Mouse (Mus musculus) forebrain, embryonic 15.5 days (tissue): ENCODE data around the gene Cfap97d2. TPM values are rescaled to one million over a fixed set of nuclear protein-coding genes. Genes with fewer than 3 reads are reported as not detected.

ENCODE experiments used
- ATAC-seq: fragments of 200-750 bp; cut with Nextera tagmentation; replicated peaks from 2 replicates; pipeline ENCODE4 v1.8.0; 2017; ENCODE audit warnings: mild to moderate bottlenecking, moderate TSS enrichment, moderate library complexity
- H3K27ac ChIP-seq: fragments of 300-500 bp; sonication (generic); replicated peaks from 2 replicates; pipeline ENCODE4 v1.5.1; 2015; ENCODE audit warnings: mild to moderate bottlenecking, inconsistent platforms
- H3K27me3 ChIP-seq: fragments of 300-500 bp; sonication (generic); 2 replicates; pipeline ENCODE4 v1.6.1; 2015; ENCODE audit warnings: inconsistent platforms
- H3K36me3 ChIP-seq: fragments of 300-500 bp; sonication (generic); 2 replicates; pipeline ENCODE4 v1.6.1; 2015; ENCODE audit warnings: mild to moderate bottlenecking, inconsistent platforms
- H3K4me1 ChIP-seq: fragments of 300-500 bp; sonication (generic); 2 replicates; pipeline ENCODE4 v1.6.1; 2015; ENCODE audit warnings: inconsistent platforms
- H3K4me2 ChIP-seq: fragments of 300-500 bp; sonication (generic); replicated peaks from 2 replicates; pipeline ENCODE4 v1.6.1; 2015; ENCODE audit warnings: mild to moderate bottlenecking, inconsistent platforms
- H3K4me3 ChIP-seq: fragments of 300-500 bp; sonication (generic); 2 replicates; pipeline ENCODE4 v1.5.1; 2015; ENCODE audit warnings: mild to moderate bottlenecking, inconsistent platforms
- H3K9ac ChIP-seq: fragments of 300-500 bp; sonication (generic); replicated peaks from 2 replicates; pipeline ENCODE4 v1.6.1; 2015; ENCODE audit warnings: mild to moderate bottlenecking, inconsistent platforms
- H3K9me3 ChIP-seq: fragments of 300-500 bp; sonication (generic); 2 replicates; pipeline ENCODE4 v1.6.1; 2016; ENCODE audit warnings: inconsistent platforms
- WGBS: fragments of 180-500 bp; shearing (Covaris S2); methylation state at CpG from one replicate; pipeline ENCODE4 v1.1.7; 2015; ENCODE audit warnings: mixed read lengths; 5-methylcytosine and 5-hydroxymethylcytosine counted together
- polyA plus RNA-seq: library from polyadenylated mRNA; unstranded; fragments of >200 nt; fragmentation: Nextera tagmentation; extraction: Ambion mirVana; gene quantifications from 2 replicates; pipeline ENCODE4 v1.2.1, GENCODE M21; 2015

Cfap97d2 gene
- 0.75 and 1.2 TPM in 2 replicates for polyA plus RNA-seq

DNA sequence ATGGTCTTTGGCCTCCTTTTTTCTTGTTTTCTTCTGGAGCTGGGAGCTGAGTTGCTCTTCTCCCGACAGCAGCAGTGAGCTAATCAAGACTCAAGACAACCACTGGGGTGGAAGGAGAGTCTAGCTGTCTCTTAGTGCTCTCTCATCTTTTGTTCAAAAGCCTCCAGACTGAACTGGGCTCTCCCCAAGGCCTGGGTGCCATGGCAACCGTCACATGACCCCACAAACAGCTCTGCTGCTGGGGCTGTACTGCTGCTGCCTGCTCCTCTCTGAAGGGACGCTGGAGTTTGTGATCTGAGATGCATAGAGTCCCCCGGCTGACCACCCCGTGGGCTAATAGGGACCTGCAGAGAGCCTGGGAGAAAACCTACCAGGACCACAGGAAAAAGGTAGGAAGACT is at the start of gene Cfap97d2:
Gene Cfap97d2, plus strand, starts transcription at position 222 of the 400 bp plus-strand sequence.
- H3K9ac ChIP-seq, result 0 out of 2 replicates have a peak within 1 kb of the TSS, but pooled peaks have one; percentile 28
- H3K36me3 ChIP-seq, result no peaks in the 10 kb centered on the region
- H3K9me3 ChIP-seq, result no peaks in the 10 kb centered on the region
- peak within 1 kb of the TSS; percentile 78 for H3K27ac ChIP-seq
- H3K4me1 ChIP-seq, result peaks cover 11% of the 10 kb centered on the region
- WGBS, result under 1% methylated on average over 5 of the region's 5 CpGs
- peak within 1 kb of the TSS; percentile 21; the same call in 1 of the 2 replicates for H3K4me3 ChIP-seq
- no peaks in the 10 kb centered on the region for H3K27me3 ChIP-seq
- peak; percentile 99 for ATAC-seq
- H3K4me2 ChIP-seq, result peak within 1 kb of the TSS; percentile 29

DNA sequence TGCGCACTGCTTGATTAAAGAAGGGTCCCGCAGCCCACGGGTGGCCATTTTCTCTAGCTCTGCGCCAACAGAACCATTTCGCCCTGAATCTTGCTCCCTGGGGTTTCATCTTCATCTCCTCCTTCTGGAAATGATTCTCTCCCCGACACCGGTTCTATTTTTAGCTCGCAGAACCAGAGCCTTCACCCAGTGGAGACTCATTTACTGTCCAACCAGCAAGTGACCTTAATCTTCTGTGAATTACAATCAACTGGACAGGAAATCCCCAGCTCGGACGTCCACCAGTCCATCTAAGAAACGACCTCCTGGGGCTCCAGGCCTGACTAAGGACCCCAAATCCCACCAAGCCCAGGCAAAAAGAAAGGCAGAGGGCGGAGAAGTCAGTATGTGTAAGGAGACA is 48.2 kb upstream of the Cfap97d2 start:
- H3K4me2 ChIP-seq, result no peak overlapping the region

DNA sequence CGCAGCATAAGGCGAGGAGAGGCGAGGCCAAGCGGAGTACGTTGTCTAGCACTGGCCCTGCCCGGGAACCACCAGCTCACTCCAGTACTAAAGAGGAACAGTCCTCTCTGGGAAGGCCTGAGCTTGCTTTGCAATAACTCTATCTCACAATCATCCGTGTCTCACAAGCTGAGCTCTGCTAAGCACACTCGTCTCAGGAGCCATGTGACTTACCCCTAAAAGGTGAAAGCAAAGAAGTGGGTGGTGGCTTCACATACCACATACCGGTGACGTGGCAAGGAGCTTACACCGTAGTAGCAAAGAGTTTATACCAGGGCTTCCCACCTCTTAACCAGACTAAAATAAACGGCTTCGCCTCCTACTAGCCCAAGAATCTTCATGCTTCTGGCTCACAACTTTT is 45.4 kb upstream of the Cfap97d2 start:
- Histone ChIP-seq H3K9ac (no peak overlapping the region), H3K36me3 (no peaks in the 10 kb centered on the region), H3K27me3 (no peaks in the 10 kb centered on the region), H3K27ac (no peak overlapping the region), H3K4me2 (no peak overlapping the region), H3K9me3 (no peaks in the 10 kb centered on the region), H3K4me1 (no peaks in the 10 kb centered on the region), H3K4me3 (no peak overlapping the region)
- 93% methylated on average over 13 of the region's 13 CpGs for WGBS
- ATAC-seq, result no peak

More for the DNA sequence above, 48.2 kb upstream of the Cfap97d2 start:
- H3K9ac ChIP-seq, result no peak overlapping the region
- H3K27me3 ChIP-seq, result no peaks in the 10 kb centered on the region
- no peaks in the 10 kb centered on the region for H3K4me1 ChIP-seq
- no peaks in the 10 kb centered on the region for H3K9me3 ChIP-seq
- no peak overlapping the region for H3K27ac ChIP-seq
- 78% methylated on average over 12 of the region's 12 CpGs for WGBS
- H3K36me3 ChIP-seq, result no peaks in the 10 kb centered on the region
- no peak for ATAC-seq
- H3K4me3 ChIP-seq, result no peak overlapping the region

DNA sequence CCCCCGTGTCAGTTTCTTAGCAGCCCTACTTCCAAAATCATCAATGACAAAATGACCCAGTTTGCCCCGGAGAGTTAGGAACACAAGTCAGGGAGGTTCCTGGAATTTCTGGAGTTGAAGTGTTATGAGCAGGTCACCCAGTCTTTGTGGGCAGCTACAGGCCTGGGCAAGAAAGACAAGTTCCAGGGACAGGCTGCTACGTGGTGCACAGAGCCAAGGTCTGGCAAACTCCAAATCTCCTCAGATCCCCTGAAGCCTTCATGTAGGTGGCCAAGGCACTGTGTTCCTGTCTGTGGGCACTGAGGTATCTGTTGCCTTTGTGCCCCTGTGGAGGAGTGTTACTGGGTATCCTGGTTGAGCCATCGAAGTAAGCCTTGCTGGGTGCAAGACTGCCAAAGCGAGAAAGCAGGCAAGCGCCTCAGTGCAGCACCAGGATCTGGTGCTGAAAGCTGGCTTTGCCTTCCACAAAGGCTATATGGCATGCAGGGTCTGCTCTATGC is 40.9 kb upstream of the Cfap97d2 start:
- Histone ChIP-seq H3K27ac (no peak overlapping the region), H3K9ac (no peak overlapping the region), H3K36me3 (no peaks in the 10 kb centered on the region), H3K4me1 (no peaks in the 10 kb centered on the region), H3K9me3 (no peaks in the 10 kb centered on the region), H3K4me3 (no peak overlapping the region), H3K27me3 (no peaks in the 10 kb centered on the region), H3K4me2 (no peak overlapping the region)
- WGBS, result 94% methylated on average over 6 of the region's 6 CpGs
- ATAC-seq, result no peak

DNA sequence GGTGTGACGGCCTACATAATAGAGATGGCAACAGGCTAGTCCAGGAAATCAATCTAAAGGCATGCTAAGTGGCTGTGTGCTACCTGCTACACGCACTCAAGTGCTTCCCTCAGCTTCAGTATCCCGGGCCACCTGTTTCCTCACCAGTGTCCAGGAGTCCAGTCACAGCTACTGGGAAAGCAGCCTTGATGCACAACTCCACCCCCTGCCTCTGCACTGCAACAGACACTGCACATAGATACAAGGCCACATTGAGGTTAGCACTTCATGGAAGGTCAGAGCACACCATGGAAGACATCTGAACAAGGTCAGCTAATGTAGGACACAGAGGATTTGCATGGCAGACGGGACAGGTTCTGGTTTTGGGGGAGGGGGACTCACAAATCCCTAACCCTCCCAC is 40.2 kb upstream of the Cfap97d2 start:
- Histone ChIP-seq H3K9me3 (no peaks in the 10 kb centered on the region), H3K9ac (no peak overlapping the region), H3K27ac (no peak overlapping the region), H3K36me3 (no peaks in the 10 kb centered on the region), H3K4me2 (no peak overlapping the region), H3K4me1 (no peaks in the 10 kb centered on the region), H3K27me3 (no peaks in the 10 kb centered on the region), H3K4me3 (no peak overlapping the region)
- 81% methylated on average over 4 of the region's 4 CpGs for WGBS
- no peak for ATAC-seq

DNA sequence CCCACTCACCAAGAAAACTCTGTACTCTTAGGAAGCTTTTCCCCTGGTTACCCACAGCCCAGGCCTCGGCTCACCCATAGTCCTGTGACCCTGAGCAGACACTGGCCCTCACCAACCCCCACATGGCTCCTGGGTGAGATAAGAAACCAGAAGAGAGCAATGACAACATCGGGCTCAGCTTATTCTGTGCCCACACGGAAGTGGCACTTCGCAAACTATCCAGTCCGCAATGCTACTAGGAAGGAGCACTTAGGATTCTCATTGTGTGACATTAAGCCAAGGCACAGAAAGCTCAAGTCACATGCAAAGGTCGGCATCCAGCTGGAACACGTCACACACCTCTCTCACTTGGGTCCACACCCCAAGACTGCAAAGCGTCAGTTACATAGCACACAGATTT is 39.7 kb upstream of the Cfap97d2 start:
- no peaks in the 10 kb centered on the region for H3K9me3 ChIP-seq

DNA sequence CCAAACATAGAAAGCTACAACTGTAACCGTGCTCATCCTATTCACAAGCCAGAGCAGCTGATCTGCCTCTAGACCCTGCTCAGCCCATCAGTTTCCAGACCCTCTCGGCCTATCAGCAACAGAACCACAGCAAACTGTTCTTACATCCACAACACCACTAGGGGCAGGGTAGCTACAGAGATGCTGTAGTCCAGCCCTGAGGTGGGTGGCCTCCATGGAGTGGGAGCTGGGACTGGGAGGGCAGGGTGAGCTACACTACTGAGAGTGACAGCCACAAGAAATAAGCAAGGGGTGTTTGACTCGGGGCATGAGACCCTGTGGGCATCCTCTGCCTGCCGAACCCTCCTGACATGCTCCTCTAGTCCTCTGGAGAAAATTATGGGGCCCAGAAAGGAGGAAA is 37.8 kb upstream of the Cfap97d2 start:
- no peaks in the 10 kb centered on the region for H3K4me1 ChIP-seq
- no peak overlapping the region for H3K4me3 ChIP-seq
- H3K9me3 ChIP-seq, result no peaks in the 10 kb centered on the region
- H3K36me3 ChIP-seq, result no peaks in the 10 kb centered on the region
- no peak overlapping the region for H3K9ac ChIP-seq
- 78% methylated on average over 4 of the region's 4 CpGs for WGBS
- no peak for ATAC-seq
- no peaks in the 10 kb centered on the region for H3K27me3 ChIP-seq
- no peak overlapping the region for H3K4me2 ChIP-seq
- no peak overlapping the region for H3K27ac ChIP-seq

More for the DNA sequence above, 39.7 kb upstream of the Cfap97d2 start:
- no peak overlapping the region for H3K27ac ChIP-seq
- no peak overlapping the region for H3K4me3 ChIP-seq
- no peaks in the 10 kb centered on the region for H3K36me3 ChIP-seq
- no peak for ATAC-seq
- no peak overlapping the region for H3K9ac ChIP-seq
- WGBS, result 92% methylated on average over 8 of the region's 8 CpGs
- no peaks in the 10 kb centered on the region for H3K27me3 ChIP-seq
- H3K4me1 ChIP-seq, result no peaks in the 10 kb centered on the region
- no peak overlapping the region for H3K4me2 ChIP-seq

DNA sequence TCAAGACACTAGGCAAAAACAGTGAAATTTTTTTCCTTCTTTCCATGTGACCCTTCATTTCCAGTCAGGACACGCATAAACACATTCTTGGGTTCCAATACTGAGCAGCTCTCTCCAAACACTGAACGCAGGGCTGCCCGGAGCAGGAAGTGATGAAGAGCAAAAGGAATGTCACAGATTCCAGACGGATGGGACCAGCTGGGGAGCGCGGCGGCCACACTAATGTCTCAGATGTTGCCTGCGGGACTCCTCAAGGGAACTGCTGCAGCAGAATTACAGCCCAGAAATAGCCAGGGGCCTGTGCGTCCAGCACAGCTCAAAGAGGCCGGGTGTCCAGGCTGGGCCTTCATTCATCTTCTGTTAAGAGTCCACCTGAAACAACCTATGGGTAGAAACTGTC is 37.3 kb upstream of the Cfap97d2 start:
- Histone ChIP-seq H3K27me3 (no peaks in the 10 kb centered on the region), H3K27ac (no peak overlapping the region), H3K9ac (no peak overlapping the region), H3K4me2 (no peak overlapping the region), H3K9me3 (no peaks in the 10 kb centered on the region), H3K4me1 (no peaks in the 10 kb centered on the region), H3K36me3 (no peaks in the 10 kb centered on the region), H3K4me3 (no peak overlapping the region)
- ATAC-seq, result no peak
- 89% methylated on average over 10 of the region's 10 CpGs for WGBS

DNA sequence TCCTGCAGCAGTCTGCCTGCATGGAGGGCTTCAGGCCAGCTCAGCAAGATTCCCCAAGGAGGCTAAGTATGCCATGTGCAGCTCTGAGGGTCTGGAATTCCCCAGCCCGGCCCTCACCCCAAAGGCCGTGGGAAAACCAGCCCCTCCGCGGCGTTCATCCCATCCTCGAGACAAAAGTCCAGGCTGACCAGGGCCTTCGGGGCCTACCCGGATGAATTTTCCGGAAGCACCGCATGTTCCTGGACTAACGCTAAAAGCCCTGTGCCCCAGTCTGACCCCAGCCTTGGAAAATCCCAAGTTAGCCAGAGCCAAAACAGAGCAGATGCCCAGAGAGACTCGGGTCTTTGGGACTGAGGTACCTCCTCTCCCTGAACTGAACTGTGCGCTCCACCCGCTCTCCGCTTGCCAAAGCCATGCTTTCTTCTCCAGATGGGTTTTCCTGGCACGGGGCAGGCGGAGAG is 35.6 kb upstream of the Cfap97d2 start:
- Histone ChIP-seq H3K4me2 (no peak overlapping the region), H3K27me3 (no peaks in the 10 kb centered on the region), H3K27ac (no peak overlapping the region; the same call in 1 of the 2 replicates), H3K36me3 (no peaks in the 10 kb centered on the region), H3K4me3 (no peak overlapping the region), H3K9me3 (no peaks in the 10 kb centered on the region), H3K4me1 (peaks cover 7% of the 10 kb centered on the region), H3K9ac (no peak overlapping the region)
- ATAC-seq, result no peak
- 84% methylated on average over 17 of the region's 17 CpGs for WGBS

DNA sequence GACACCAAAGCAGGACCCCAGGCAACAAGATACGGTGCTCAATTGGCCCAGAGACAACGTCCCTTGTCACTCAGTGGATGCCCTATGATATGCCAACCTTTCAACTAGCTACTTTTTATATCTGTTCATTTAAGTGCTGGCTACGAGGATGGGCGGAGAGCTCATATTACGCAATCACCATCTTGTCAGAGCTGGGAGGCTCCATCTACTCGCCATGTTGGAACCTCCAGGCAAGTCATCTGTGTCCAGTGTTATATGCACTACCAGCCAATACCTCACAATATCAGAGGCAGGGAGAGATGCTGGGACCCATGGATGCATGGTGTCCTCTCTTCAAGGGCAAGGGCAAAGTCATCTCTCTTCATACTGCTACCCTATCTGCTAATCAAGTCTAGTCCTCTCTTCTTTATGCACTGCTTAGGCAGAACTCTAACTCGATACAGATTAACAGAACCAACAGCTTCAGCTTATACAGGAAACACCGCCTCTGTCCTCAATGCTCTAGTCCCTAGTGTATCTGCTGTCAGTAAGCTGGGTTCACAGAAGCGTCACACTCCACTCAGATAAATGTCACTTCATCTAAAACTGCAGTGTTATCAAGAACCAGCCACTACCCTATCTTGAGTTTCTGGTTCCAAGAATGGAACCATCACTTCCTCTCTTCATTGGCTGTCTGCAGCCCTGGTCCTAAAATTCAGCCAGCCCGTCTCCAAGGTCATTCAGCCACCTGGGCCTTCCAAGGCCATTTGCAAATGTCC is 34.3 kb upstream of the Cfap97d2 start:
- no peak for ATAC-seq
- Histone ChIP-seq H3K9ac (no peak overlapping the region), H3K9me3 (no peaks in the 10 kb centered on the region), H3K4me1 (peaks cover 20% of the 10 kb centered on the region), H3K4me3 (no peak overlapping the region), H3K27ac (no peak overlapping the region), H3K4me2 (no peak overlapping the region), H3K27me3 (no peaks in the 10 kb centered on the region), H3K36me3 (no peaks in the 10 kb centered on the region)
- WGBS, result 95% methylated on average over 10 of the region's 10 CpGs

DNA sequence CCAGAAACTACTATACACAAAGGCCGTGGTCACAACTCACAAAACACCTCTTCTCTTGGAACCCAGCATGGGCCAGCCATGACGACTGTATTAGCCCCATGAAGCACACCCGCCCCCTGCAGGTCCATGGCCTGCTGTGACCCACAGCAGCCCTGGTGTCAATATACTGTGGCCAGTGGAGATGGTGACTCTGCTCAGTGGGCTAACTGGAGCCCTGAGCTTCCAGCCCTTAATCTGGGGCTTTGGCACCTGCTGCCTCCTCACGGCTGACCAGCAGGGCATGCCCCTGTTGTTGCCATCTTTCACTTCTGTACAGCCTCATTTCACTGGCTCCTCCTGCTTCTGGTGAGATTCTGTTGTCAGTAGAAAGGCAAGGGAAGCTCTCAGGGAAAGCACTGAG is 32.5 kb upstream of the Cfap97d2 start:
- H3K27ac ChIP-seq, result no peak overlapping the region
- no peak overlapping the region for H3K4me2 ChIP-seq
- ATAC-seq, result no peak
- no peak overlapping the region for H3K9ac ChIP-seq
- H3K4me3 ChIP-seq, result no peak overlapping the region
- 76% methylated on average over 4 of the region's 4 CpGs for WGBS
- H3K27me3 ChIP-seq, result no peaks in the 10 kb centered on the region
- no peaks in the 10 kb centered on the region for H3K9me3 ChIP-seq
- H3K4me1 ChIP-seq, result peaks cover 25% of the 10 kb centered on the region
- no peaks in the 10 kb centered on the region for H3K36me3 ChIP-seq

DNA sequence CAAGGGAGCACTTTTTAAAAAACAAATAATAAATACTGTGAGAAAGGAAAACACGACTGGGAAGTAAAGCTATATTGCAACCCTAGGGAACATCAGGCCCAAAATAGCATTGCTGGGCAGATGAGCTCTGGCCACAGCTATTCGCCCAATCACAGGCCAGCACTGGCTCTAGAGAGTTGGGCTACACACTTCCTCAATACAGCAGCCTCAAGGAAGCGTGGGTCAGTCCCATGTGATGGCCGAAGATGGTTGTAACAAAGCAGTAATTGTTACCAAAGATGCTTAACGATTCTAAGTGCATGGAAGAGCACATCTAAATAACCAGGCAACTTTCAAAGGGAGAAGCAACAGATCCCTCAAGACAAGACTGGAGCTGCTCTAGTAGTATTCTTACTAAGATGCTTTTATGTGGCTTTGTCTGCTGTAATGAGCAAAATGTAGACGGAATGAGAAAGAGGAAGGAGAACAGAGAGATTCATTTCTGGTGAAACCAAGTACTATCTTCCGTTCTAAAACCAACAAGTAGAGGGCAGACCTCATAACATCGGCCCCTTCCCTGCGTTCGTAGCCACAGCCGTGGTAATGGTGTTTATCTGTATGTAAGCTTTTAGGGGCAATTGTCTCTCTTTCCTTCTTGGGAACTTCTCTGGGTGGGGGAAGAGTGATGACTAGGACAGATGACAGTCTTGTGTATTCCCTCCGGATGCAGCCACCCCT is 31.2 kb upstream of the Cfap97d2 start:
- H3K27ac ChIP-seq, result no peak overlapping the region
- no peaks in the 10 kb centered on the region for H3K36me3 ChIP-seq
- H3K9me3 ChIP-seq, result no peaks in the 10 kb centered on the region
- ATAC-seq, result no peak
- H3K4me1 ChIP-seq, result peaks cover 27% of the 10 kb centered on the region
- no peak overlapping the region for H3K4me3 ChIP-seq
- no peaks in the 10 kb centered on the region for H3K27me3 ChIP-seq
- H3K4me2 ChIP-seq, result no peak overlapping the region
- 60% methylated on average over 12 of the region's 12 CpGs for WGBS
- no peak overlapping the region for H3K9ac ChIP-seq
